Mouse (Mus musculus) intestine, postnatal 0 days (tissue): ENCODE results near the gene Pip5k1c. TPM values are rescaled to one million over a fixed set of nuclear protein-coding genes. Genes with fewer than 3 reads are reported as not detected.

ENCODE experiments used
- ATAC-seq: fragments of 200-750 bp; cut with Nextera tagmentation; 2 replicates; pipeline ENCODE4 v1.8.0; 2017; ENCODE audit warnings: mild to moderate bottlenecking, moderate TSS enrichment, moderate library complexity
- H3K27ac ChIP-seq: fragments of 300-500 bp; sonication (generic); 2 replicates; pipeline ENCODE4 v1.5.1; 2014; ENCODE audit warnings: mild to moderate bottlenecking, low read depth, low read length, moderate library complexity
- H3K27me3 ChIP-seq: fragments of 300-500 bp; sonication (generic); replicated peaks from 2 replicates; pipeline ENCODE4 v1.6.1; 2014; ENCODE audit warnings: low read length, mixed read lengths; ENCODE audit not compliant: control insufficient read depth, insufficient read depth
- H3K36me3 ChIP-seq: fragments of 300-500 bp; sonication (generic); 2 replicates; pipeline ENCODE4 v1.6.1; 2014; ENCODE audit warnings: mild to moderate bottlenecking, moderate library complexity; ENCODE audit not compliant: control insufficient read depth, insufficient read depth
- H3K4me1 ChIP-seq: fragments of 300-500 bp; sonication (generic); replicated peaks from 2 replicates; pipeline ENCODE4 v1.6.1; 2014; ENCODE audit warnings: antibody characterized with exemption, low read length, mixed read lengths; ENCODE audit not compliant: control insufficient read depth, insufficient read depth
- H3K4me2 ChIP-seq: fragments of 300-500 bp; sonication (generic); replicated peaks from 2 replicates; pipeline ENCODE4 v1.6.1; 2014; ENCODE audit warnings: low read depth, mild to moderate bottlenecking, moderate library complexity
- H3K4me3 ChIP-seq: fragments of 300-500 bp; sonication (generic); 2 replicates; pipeline ENCODE4 v1.5.1; 2014; ENCODE audit warnings: low read depth, low read length
- H3K9ac ChIP-seq: fragments of 300-500 bp; sonication (generic); 2 replicates; pipeline ENCODE4 v1.6.1; 2014; ENCODE audit warnings: mild to moderate bottlenecking, low read depth, low read length
- H3K9me3 ChIP-seq: fragments of 300-500 bp; sonication (generic); 2 replicates; pipeline ENCODE4 v1.6.1; 2016; ENCODE audit warnings: mixed run types; ENCODE audit not compliant: control insufficient read depth
- CTCF ChIP-seq: sonication (generic); IDR thresholded peaks from 2 replicates; pipeline ENCODE4 v1.5.1; 2016; ENCODE audit warnings: low read depth, mild to moderate bottlenecking, control low read depth, antibody characterized with exemption, moderate library complexity
- WGBS: fragments of 180-500 bp; shearing (Covaris S2); extraction: QIAGEN DNeasy Blood & Tissue Kit; methylation state at CpG from one replicate; pipeline ENCODE4 v1.1.7; 2014; 5-methylcytosine and 5-hydroxymethylcytosine counted together
- polyA plus RNA-seq: library from polyadenylated mRNA; unstranded; fragments of >200 nt; fragmentation: Nextera tagmentation; extraction: Ambion mirVana; gene quantifications from 2 replicates; pipeline ENCODE4 v1.2.1, GENCODE M21; 2015

Pip5k1c gene
- polyA plus RNA-seq, 1 experiment from 2014 or later = 27.2 TPM

DNA sequence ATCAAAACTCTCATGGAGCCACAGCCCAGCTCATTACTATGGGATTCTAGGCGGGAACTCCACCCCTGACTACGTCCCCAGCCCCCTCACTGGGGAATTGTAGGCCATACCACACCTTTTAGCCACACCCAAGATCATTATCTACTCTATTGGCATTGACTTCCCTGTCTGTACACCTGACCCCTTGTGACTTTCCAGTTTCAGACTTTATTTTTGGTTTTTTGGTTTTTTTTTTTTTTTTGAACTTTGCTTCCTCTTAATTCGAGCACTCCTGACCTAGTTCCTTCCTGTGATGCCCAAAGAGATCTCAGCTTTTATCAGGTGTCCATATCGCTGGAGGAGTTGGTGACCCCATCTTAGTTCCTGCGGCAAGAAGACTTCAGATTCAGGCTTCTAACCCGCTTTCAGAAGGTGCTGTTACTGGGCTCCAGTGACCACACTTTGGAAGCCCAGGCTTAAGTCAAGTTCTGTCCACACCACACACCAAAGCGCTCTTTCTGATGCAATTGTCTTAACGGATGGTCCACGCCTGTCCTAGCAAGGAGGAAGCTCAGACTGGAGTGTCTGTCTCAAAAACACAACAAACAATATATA lies 1.2 kb upstream of the Pip5k1c start, which contains the start of gene Tjp3:
TSS of gene Tjp3 (minus strand) at position 71 of the 594 bp plus-strand sequence.
- peaks cover 16% of the 10 kb centered on the region for H3K4me1 ChIP-seq
- no peak for TF ChIP-seq CTCF
- peak within 1 kb of the TSS; percentile 52 for H3K4me3 ChIP-seq
- H3K9me3 ChIP-seq = no peaks in the 10 kb centered on the region
- H3K9ac ChIP-seq = peak within 1 kb of the TSS; percentile 52
- no peaks in the 10 kb centered on the region for H3K27me3 ChIP-seq
- peak within 1 kb of the TSS; percentile 92 for H3K27ac ChIP-seq
- 47% methylated on average over 9 of the region's 9 CpGs for WGBS
- H3K36me3 ChIP-seq = no peaks in the 10 kb centered on the region
- no peak for ATAC-seq
- H3K4me2 ChIP-seq = peak within 1 kb of the TSS; percentile 60

DNA sequence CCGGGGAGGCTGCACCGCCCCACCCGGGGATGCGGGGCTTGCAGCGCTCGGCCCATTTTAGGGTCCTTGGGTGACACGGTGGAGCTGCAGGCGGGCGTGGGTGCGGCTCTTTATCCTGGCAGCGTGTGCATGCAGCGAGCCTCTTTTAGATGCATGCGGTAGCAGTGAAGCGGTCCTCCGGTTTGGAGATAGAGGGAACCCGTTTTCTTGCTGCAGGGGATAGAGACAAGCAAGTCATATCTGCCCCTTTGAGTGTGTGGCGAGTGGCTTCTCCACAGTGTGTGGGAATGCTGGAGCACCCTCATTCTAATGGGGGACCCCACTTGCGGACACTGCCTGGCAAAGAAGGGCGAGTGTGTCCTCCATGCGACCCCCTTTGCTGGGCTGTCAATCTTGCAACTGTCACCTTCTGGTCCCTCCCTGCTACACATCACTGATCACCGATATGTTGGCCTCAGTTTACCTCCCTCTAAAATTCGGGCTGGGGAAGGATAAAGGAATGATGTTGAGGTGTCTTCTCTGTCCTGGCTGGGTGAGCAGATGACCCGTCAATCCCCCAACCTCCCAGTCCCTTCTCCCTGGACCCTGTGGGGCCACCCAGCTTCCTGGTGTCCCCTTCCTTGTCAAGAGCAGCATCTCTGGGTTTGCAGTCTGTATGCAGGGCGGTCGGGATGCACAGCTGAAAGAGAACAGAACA lies 719 bp downstream of the Pip5k1c start:
- Histone ChIP-seq H3K36me3 (no peaks in the 10 kb centered on the region), H3K4me2 (peak overlapping the region; percentile 88), H3K27ac (peak overlapping the region; percentile 84), H3K9ac (peak overlapping the region; percentile 67), H3K27me3 (no peaks in the 10 kb centered on the region), H3K9me3 (no peaks in the 10 kb centered on the region), H3K4me1 (peaks cover 16% of the 10 kb centered on the region), H3K4me3 (peak overlapping the region; percentile 76)
- no peak for ATAC-seq
- WGBS = 2% methylated on average over 25 of the region's 25 CpGs
- TF ChIP-seq CTCF = no peak

DNA sequence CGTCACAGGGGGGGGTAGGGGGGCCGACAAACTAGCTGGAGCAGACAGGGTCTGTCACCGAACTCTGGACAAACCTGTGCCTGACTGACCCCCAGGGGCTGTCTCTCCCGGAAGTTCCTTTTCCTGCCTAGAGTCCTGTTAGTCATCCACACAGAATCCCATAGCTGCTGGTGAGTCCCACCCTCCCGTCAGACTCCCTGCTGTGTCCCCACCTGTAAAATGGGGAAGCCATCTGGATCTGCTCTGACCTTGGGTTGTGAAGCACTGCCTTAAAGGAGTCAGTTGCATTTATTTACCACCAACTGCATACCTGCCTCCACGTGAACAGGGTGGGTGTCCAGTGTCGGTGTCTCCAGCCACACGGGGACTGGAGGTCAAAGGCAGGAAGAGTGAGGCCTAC lies 1.7 kb downstream of the Pip5k1c start:
- Histone ChIP-seq H3K27me3 (no peaks in the 10 kb centered on the region), H3K27ac (peak overlapping the region; percentile 30), H3K4me3 (peak overlapping the region; percentile 76; the same call in 1 of the 2 replicates), H3K36me3 (no peaks in the 10 kb centered on the region), H3K4me1 (peaks cover 19% of the 10 kb centered on the region), H3K9me3 (no peaks in the 10 kb centered on the region), H3K4me2 (peak overlapping the region; percentile 88), H3K9ac (no peak overlapping the region)
- no peak for TF ChIP-seq CTCF
- WGBS = 26% methylated on average over 8 of the region's 8 CpGs
- ATAC-seq = no peak

DNA sequence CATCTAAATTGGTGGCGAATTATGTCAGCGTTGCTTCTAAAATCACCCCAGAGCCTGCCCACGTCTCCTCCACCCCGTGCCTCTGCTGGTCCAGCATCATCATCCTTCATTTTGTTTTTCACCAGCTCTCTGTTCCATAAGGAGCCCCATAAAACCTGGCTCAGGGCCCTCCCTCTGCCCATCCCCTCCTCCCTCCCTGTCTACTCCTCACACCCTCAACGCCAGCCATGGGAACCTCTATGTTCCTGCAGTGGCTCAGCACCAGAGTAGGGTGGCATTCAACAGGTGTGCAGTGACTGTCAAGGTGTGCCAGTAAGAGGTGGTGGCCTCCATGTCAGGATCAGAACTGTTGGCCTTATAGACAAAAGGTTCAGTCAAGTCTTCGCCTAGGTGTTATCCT lies 2.4 kb downstream of the Pip5k1c start:
- peaks cover 24% of the 10 kb centered on the region for H3K4me1 ChIP-seq
- no peaks in the 10 kb centered on the region for H3K27me3 ChIP-seq
- H3K36me3 ChIP-seq = no peaks in the 10 kb centered on the region
- no peak overlapping the region for H3K27ac ChIP-seq
- H3K9me3 ChIP-seq = no peaks in the 10 kb centered on the region
- ATAC-seq = no peak
- 88% methylated on average over 6 of the region's 6 CpGs for WGBS
- H3K4me3 ChIP-seq = no peak overlapping the region
- peak overlapping the region; percentile 88; the same call in 1 of the 2 replicates for H3K4me2 ChIP-seq
- no peak overlapping the region for H3K9ac ChIP-seq
- no peak for TF ChIP-seq CTCF

DNA sequence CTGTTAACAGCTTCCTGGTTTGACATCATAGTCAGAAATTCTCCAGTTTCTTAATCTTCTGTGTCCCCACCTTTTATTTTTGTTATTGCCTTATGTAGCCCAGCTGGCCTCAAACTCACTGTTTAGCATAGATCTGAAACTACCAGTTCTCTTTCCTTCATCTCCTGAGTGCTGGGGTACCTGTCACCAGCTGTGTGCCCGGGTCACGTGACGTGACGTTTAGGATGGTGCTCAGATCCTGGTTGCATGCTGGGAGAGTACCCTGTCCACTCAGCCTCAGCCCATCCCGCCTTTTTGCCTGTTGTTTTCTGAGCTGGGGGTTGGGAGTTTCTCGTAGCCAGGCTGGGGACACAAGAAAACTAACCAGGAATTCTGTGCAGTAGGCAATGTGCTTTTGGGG lies 4.5 kb downstream of the Pip5k1c start:
- ATAC-seq = no peak
- H3K36me3 ChIP-seq = 0 out of 2 replicates have a peak, but pooled peaks cover 4% of the 10 kb centered on the region
- WGBS = 69% methylated on average over 6 of the region's 6 CpGs
- H3K4me1 ChIP-seq = peaks cover 28% of the 10 kb centered on the region
- H3K9me3 ChIP-seq = no peaks in the 10 kb centered on the region
- TF ChIP-seq CTCF = no peak
- H3K27me3 ChIP-seq = no peaks in the 10 kb centered on the region
- no peak overlapping the region for H3K4me2 ChIP-seq
- no peak overlapping the region for H3K9ac ChIP-seq
- no peak overlapping the region for H3K4me3 ChIP-seq
- H3K27ac ChIP-seq = peak overlapping the region; percentile 58

DNA sequence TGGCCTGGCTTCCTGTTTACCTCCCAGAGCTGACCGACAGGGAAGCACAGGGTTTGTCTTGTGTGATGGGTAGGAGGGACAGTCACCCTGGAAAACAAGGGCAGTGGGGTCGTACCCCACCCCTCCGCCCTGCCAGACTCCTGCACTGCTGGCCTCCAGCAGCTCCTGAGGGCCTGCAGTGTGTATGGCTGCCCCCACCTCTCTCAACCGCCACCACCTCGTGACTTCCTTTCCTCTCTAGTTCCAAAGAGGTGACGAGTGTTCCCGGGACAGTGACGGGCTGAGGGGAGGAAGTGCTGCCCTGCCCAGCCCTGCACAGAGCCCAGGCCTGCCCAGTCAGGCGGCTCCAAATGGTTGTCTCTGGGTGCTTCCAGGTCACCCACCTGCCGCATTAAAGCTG lies 5.1 kb downstream of the Pip5k1c start:
- H3K27me3 ChIP-seq = no peaks in the 10 kb centered on the region
- no peaks in the 10 kb centered on the region for H3K9me3 ChIP-seq
- H3K27ac ChIP-seq = peak overlapping the region; percentile 58; the same call in 1 of the 2 replicates
- H3K4me2 ChIP-seq = no peak overlapping the region
- no peak overlapping the region for H3K9ac ChIP-seq
- 0 out of 2 replicates have a peak, but pooled peaks cover 4% of the 10 kb centered on the region for H3K36me3 ChIP-seq
- ATAC-seq = no peak
- H3K4me3 ChIP-seq = no peak overlapping the region
- TF ChIP-seq CTCF = no peak
- 41% methylated on average over 10 of the region's 10 CpGs for WGBS
- H3K4me1 ChIP-seq = peaks cover 34% of the 10 kb centered on the region
